Mouse (Mus musculus) limb, embryonic 10.5 days (tissue): ENCODE data around the gene Ankrd65. TPM values are rescaled to one million over a fixed set of nuclear protein-coding genes. Genes with fewer than 3 reads are reported as not detected.

Source experiments
- DNase-seq: peaks from one replicate; pipeline ENCODE4 v3.0.0-alpha.2; 2017; ENCODE audit warnings: low spot score
- H3K27ac ChIP-seq: fragments of 300-500 bp; sonication (generic); 2 replicates; pipeline ENCODE4 v1.5.1; 2016; ENCODE audit warnings: mild to moderate bottlenecking
- H3K27me3 ChIP-seq: fragments of 300-500 bp; sonication (generic); 2 replicates; pipeline ENCODE4 v1.6.1; 2016; ENCODE audit warnings: low read depth, mild to moderate bottlenecking; ENCODE audit not compliant: poor library complexity, severe bottlenecking
- H3K36me3 ChIP-seq: fragments of 300-500 bp; sonication (generic); 2 replicates; pipeline ENCODE4 v1.6.1; 2016; ENCODE audit warnings: mild to moderate bottlenecking, moderate library complexity
- H3K4me1 ChIP-seq: fragments of 300-500 bp; sonication (generic); 2 replicates; pipeline ENCODE4 v1.6.1; 2016
- H3K4me3 ChIP-seq: fragments of 300-500 bp; sonication (generic); 2 replicates; pipeline ENCODE4 v1.5.1; 2016; ENCODE audit warnings: mild to moderate bottlenecking, moderate library complexity
- H3K9me3 ChIP-seq: fragments of 300-500 bp; sonication (generic); replicated peaks from 2 replicates; pipeline ENCODE4 v1.6.1; 2016; ENCODE audit warnings: mild to moderate bottlenecking
- WGBS: fragments of 180-500 bp; shearing (Covaris S2); methylation state at CpG from one replicate; pipeline ENCODE4 v1.1.7; 2016; 5-methylcytosine and 5-hydroxymethylcytosine counted together
- polyA plus RNA-seq: library from polyadenylated mRNA; unstranded; fragments of >200 nt; fragmentation: Nextera tagmentation; extraction: Ambion mirVana; gene quantifications from 2 replicates; pipeline ENCODE4 v1.2.1, GENCODE M21; 2016

Ankrd65 gene
- polyA plus RNA-seq, 1 experiment from 2014 or later = not detected

DNA sequence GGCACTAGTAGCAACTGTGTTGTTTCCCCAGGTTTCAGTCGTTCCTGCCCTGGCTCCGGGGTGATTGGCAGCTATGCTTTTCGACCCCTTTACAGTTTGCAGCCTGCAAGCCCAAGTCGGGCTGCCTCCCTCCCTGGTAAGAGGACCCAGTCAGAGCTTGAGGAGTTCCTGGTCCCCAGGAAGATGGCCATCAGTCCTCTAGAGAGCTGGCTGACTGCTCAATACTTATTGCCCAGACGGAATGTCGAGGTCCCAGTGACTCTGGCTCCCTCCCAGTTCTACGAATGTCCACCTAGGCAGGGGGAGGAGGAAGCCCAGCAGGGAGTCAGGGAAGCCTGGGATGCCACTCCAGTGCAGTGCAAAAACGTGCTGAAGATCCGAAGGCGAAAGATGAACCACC, 42.1 kb downstream of the Ankrd65 start:
- peak overlapping the region; percentile 85 for H3K27ac ChIP-seq
- WGBS = 56% methylated on average over 10 of the region's 10 CpGs

DNA sequence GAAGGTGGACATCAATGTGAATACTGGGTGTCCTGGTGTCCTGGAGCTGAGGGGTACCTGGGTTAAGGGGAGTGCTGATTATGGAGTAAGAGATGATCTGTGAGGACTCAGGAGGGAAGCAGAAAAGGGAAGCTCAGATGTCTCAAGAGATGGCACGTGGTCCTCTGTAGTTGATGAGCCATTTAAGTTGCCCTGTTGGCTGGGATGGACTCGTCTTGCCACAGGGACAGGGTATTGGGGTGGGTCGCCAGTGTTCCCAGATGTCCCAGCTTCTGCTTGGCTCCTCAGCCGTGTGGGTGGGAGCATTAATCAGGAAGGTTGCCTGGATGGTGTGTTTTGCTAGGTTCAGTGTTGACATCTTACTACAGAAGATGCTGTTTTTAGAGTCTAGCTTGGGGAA, 43.0 kb downstream of the Ankrd65 start:
- peaks cover 27% of the 10 kb centered on the region for H3K36me3 ChIP-seq
- no peak overlapping the region for H3K27ac ChIP-seq
- H3K4me3 ChIP-seq = peak overlapping the region; percentile 81; the same call in 1 of the 2 replicates
- no peak for DNase-seq
- no peaks in the 10 kb centered on the region for H3K9me3 ChIP-seq
- peaks cover 34% of the 10 kb centered on the region for H3K4me1 ChIP-seq
- 91% methylated on average over 4 of the region's 4 CpGs for WGBS
- H3K27me3 ChIP-seq = no peaks in the 10 kb centered on the region

More for the DNA sequence above, 42.1 kb downstream of the Ankrd65 start:
- peak overlapping the region; percentile 81 for H3K4me3 ChIP-seq
- H3K36me3 ChIP-seq = peaks cover 36% of the 10 kb centered on the region
- H3K4me1 ChIP-seq = peaks cover 28% of the 10 kb centered on the region
- no peak for DNase-seq
- H3K9me3 ChIP-seq = no peaks in the 10 kb centered on the region
- H3K27me3 ChIP-seq = no peaks in the 10 kb centered on the region

DNA sequence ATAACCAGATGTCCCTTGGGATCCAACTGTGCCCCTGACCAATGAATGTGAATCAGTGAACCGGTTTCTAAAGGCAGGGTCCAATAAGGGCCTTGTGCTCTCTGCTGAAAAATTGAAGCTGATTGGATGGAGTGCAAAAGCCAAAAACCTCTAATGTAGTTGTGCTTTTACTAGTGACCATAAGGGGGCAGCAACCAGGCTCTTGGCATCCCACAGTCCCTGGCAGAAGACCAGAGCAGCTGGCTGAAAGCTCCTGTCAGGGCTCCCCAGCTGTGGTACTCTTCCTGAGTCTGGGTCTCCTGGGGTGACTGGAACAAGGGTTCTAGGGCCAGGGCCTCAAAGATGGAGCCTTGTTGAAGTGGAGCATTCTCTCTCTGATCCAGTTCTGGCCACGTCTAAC, 43.6 kb downstream of the Ankrd65 start:
- Histone ChIP-seq H3K4me3 (peak overlapping the region; percentile 14; the same call in 1 of the 2 replicates), H3K4me1 (peaks cover 38% of the 10 kb centered on the region), H3K27me3 (no peaks in the 10 kb centered on the region), H3K9me3 (no peaks in the 10 kb centered on the region), H3K27ac (no peak overlapping the region), H3K36me3 (peaks cover 23% of the 10 kb centered on the region)
- peak; percentile 69 for DNase-seq
- WGBS = 39% methylated on average over 2 of the region's 2 CpGs

DNA sequence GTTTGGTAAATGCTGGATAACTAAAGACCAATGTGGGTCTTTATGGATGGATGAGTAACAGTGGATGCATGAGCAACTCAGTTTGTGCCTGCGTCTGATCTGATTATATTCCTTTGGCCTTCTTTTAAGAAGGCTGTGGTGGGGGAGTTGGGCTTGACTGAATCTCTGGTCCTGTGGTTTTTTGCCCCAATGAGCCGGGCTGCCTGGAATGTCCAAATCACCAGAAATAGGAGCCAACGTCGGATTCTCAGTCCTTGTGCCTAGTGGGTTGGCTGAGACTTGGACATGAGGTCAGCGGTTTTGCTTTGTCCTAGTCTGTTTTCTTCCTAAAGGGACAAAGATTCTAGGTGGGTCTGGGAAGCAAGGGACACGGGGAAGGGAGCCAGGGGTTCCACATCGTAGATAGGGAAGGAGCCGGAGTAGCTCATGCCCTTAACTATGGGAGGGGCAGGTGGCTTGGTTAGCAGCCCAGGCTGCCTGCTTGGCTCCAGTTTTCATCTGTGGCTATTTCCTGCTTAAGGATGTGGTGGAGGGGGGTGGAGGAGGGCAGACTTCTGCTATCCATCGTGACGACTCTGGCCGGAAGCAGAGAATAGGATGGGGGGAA, 47.3 kb downstream of the Ankrd65 start:
- peaks cover 57% of the 10 kb centered on the region for H3K4me1 ChIP-seq
- no peaks in the 10 kb centered on the region for H3K9me3 ChIP-seq
- WGBS = 81% methylated on average over 11 of the region's 11 CpGs
- DNase-seq = no peak
- H3K27ac ChIP-seq = 0 out of 2 replicates have a peak overlapping the region, but pooled peaks have one; percentile 2
- H3K27me3 ChIP-seq = peaks cover 14% of the 10 kb centered on the region
- no peak overlapping the region for H3K4me3 ChIP-seq
- peaks cover 31% of the 10 kb centered on the region for H3K36me3 ChIP-seq

DNA sequence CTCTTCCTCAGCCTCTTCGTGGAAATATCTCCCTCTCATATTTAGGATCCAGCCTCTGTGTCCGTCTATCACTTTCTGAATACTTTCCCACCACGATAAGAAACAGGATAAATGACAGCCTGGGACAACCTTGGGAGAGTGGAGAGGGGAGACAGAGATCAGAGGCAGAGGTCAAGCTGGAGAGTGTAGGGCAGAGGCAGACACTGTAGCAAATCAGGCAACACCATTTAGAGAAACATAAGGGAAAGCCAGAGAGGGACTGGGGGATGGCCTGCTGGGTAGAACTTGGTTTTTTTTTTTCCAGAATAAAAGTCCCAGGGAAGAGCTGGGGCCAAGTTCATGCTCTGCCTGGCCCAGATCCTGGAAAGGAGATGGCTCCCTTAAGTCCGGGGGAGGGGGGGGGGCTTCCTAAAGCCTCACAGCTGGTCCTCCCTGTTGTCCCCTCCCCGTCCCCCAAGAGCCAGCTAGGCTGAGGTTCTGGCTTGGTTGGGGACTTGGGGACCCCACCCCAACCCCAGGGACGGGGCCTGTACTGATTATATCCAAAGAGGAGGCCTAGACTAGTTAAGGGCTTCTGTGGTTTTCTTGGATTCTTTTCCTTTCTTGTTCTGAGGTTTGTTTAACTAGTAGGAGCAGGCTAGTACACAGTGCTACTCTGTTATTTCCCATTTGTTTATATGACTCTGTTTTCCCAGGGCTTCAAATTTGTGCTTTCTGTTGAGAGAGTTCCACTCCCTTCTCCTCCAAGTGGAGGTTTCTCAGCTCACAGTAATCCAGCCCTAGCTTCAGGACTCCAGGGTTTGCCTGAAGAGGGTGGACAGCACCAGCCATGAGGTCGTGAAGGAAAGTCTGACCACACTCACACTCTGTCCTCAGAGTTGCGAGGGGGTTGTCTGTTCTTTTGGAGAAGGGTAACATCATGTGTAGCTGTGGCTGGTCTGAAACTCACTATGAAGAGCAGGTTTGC, 48.2 kb downstream of the Ankrd65 start:
- DNase-seq = no peak
- 55% methylated on average over 8 of the region's 8 CpGs for whole genome bisulfite sequencing
- peak overlapping the region; percentile 61 for H3K4me3 ChIP-seq

DNA sequence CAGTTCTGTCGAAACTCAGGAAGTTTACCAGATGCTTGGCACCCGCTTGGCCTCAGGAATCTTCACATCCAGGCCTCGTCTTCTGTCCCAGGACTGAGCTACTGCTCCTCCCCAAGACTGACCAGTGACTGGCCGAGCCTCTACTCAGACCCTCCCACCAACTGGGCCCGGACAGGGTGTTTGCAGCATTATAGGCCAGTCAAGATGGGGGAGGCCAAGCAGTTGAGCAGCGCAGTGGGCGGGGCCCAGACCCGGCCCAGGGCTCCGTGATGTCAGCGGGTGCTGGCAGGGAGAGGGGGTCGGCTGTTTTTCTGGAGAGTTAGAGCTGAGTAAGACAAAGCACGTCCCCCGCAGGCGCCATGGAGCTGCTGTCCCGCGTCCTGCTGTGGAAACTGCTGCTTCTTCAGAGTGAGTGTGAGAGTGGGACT, 49.3 kb downstream of the Ankrd65 start, which contains the start of gene Mxra8:
Gene Mxra8 (plus strand): TSS at position 198 of the 428 bp plus-strand sequence.
- peak within 1 kb of the TSS; percentile 83 for H3K27ac ChIP-seq
- peak; percentile 86 for DNase-seq
- H3K4me1 ChIP-seq = peaks cover 40% of the 10 kb centered on the region
- H3K27me3 ChIP-seq = peaks cover 17% of the 10 kb centered on the region
- WGBS = 2% methylated on average over 16 of the region's 16 CpGs
- H3K9me3 ChIP-seq = no peaks in the 10 kb centered on the region
- H3K36me3 ChIP-seq = peaks cover 32% of the 10 kb centered on the region
- H3K4me3 ChIP-seq = peak within 1 kb of the TSS; percentile 61

More for the DNA sequence above, 48.2 kb downstream of the Ankrd65 start:
- H3K27me3 ChIP-seq = peaks cover 17% of the 10 kb centered on the region
- H3K27ac ChIP-seq = peak overlapping the region; percentile 83
- peaks cover 31% of the 10 kb centered on the region for H3K36me3 ChIP-seq
- H3K9me3 ChIP-seq = no peaks in the 10 kb centered on the region
- peaks cover 47% of the 10 kb centered on the region for H3K4me1 ChIP-seq

DNA sequence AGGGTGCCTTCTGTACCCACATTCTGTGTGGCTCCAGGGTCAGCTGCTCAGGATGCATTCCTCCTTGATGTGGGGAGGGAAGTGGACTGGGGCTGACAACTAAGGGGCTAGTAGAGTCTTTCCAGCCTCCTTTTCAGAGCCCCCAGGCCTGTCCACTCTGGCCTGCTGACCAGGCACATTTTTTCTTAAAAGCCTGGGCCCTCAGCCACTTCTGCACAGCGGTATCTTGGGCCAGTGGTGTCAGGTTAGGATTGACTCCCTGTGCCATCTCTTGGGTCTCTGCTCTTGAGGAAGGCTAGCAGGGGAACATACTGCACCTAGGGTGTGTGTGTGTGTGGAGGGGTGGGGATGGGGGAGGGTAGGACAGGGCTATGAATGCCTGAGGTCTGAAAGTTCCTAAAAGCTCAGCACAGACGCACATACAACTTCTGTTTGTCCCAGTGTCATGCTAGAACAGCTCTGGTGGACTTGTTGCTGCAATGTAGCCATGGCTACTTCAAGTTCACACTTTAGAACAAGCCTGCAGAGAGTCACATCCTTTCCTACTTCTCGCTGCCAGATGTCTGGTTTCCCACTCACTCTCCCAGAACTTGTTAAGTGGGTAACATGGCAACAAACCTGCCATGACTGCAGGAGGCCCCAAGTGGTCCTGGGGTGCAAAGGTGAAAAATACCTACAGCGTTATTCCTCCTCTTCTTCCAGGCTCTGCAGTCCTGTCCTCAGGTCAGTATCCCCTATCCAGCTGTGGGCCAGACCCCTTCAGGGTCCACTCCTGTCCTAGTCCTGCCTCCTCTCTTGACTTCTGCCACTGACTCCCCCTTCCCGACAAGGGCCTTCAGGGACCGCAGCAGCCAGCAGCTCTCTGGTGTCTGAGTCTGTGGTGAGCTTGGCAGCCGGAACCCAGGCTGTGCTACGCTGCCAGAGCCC, 50.1 kb downstream of the Ankrd65 start:
- Histone ChIP-seq H3K4me1 (peaks cover 40% of the 10 kb centered on the region), H3K9me3 (no peaks in the 10 kb centered on the region), H3K36me3 (peaks cover 30% of the 10 kb centered on the region), H3K27me3 (peaks cover 17% of the 10 kb centered on the region), H3K4me3 (peak overlapping the region; percentile 61), H3K27ac (peak overlapping the region; percentile 83)
- WGBS = 5% methylated on average over 8 of the region's 8 CpGs
- no peak for DNase-seq

DNA sequence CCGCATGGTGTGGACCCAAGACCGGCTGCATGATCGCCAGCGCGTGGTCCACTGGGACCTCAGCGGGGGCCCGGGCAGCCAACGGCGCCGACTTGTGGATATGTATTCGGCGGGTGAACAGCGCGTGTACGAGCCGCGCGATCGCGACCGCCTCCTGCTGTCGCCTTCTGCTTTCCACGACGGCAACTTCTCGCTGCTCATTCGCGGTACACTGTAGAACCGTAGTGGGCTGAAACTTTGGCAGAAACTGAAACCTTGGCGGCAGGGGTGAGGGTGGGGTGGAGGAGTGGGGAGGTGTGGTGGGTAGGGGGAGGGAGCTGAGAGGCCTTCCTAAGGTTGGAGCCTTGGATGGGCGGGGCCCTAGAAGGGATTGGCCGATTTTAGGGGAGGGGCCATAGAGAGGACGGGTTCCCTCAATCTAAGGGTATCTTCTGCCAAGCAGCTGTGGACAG, 50.8 kb downstream of the Ankrd65 start:
- Histone ChIP-seq H3K36me3 (peaks cover 30% of the 10 kb centered on the region), H3K27ac (peak overlapping the region; percentile 83), H3K27me3 (peaks cover 17% of the 10 kb centered on the region), H3K4me3 (peak overlapping the region; percentile 61), H3K4me1 (peaks cover 40% of the 10 kb centered on the region), H3K9me3 (no peaks in the 10 kb centered on the region)
- DNase-seq = peak; percentile 65
- under 1% methylated on average over 32 of the region's 32 CpGs for WGBS

DNA sequence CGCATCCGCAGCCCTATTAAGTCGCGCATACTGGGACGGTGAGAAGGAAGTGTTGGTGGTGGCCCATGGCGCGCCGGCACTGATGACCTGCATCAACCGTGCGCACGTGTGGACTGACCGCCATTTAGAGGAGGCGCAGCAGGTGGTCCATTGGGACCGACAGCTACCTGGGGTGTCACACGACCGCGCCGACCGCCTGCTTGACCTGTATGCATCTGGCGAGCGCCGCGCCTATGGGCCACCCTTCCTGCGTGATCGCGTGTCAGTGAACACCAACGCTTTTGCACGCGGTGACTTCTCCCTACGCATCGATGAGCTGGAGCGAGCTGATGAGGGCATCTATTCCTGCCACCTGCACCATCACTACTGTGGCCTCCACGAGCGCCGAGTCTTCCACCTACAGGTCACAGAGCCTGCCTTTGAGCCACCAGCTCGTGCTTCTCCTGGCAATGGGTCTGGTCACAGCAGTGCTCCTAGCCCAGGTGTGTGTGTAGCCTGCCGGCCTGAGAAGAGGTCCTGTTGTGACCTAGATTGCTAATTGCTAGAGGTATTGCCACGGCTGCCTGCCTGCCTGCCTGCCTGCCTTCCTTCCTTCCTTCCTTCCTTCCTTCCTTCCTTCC, 51.5 kb downstream of the Ankrd65 start:
- Histone ChIP-seq H3K27me3 (peaks cover 17% of the 10 kb centered on the region), H3K27ac (no peak overlapping the region; the same call in 1 of the 2 replicates), H3K4me1 (peaks cover 44% of the 10 kb centered on the region), H3K9me3 (no peaks in the 10 kb centered on the region), H3K36me3 (peaks cover 30% of the 10 kb centered on the region), H3K4me3 (peak overlapping the region; percentile 61)
- 34% methylated on average over 38 of the region's 38 CpGs for WGBS
- no peak for DNase-seq

DNA sequence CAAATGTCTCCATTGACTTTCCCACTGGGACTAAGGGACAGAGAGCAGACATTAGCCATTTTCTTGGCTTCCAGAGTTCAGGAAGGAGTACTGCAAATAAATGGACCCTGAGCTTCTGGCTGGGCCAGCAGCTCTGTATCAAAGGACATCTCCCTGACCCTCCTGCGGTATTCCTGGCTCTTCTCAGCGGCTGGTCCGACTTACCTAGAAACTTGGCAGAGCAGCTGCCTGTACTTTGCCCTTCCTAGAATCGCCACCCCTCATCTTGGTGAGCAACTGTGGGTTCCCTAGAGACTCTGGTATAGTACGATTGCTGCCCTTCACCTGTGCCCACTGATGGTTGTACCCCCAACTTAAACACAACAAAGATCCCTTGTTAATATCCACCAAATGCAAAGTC, 53.0 kb downstream of the Ankrd65 start:
- DNase-seq = no peak
- 94% methylated on average over 5 of the region's 5 CpGs for WGBS
- H3K36me3 ChIP-seq = peaks cover 30% of the 10 kb centered on the region
- H3K27ac ChIP-seq = no peak overlapping the region
- peaks cover 49% of the 10 kb centered on the region for H3K4me1 ChIP-seq
- H3K4me3 ChIP-seq = no peak overlapping the region
- H3K9me3 ChIP-seq = no peaks in the 10 kb centered on the region
- H3K27me3 ChIP-seq = peaks cover 17% of the 10 kb centered on the region

DNA sequence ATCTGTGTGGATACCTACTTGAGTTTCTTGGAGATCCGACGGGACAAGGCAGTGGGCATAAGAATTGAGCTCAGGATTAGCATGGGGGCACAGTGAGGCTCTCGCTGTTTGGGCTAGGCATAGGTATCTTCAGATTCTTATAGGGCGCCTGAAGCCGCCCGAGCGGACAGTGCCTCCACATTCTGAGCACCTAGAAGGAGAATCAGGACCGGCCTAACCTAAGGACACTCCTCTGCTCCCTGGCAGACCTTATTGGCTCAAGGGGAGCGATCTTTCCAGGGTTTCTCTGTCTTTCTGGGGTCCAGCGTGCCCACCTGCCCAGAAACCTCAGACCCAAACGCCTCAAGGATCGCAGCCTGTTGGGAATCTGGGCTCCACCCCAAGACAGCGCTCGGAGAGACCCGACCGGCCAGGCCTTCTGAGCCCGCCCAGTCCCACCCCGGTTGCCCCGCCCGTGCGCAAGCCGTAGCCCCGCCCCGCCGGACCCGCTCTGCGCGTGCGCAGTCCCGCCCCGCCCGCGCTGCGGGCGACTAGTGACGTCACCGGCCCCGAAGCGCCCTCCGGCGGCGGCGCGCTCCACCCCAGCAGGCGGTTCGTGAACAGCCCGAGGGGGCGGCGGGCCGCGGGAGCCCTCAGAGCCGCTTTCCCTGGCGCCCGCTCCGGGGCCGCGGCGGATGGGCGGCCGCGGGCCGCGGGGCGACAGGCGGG, 56.8 kb downstream of the Ankrd65 start, which contains the start of gene Dvl1:
Gene Dvl1 (plus strand): TSS at position 532 of the 708 bp plus-strand sequence.
- WGBS = 4% methylated on average over 64 of the region's 65 CpGs
- Histone ChIP-seq H3K9me3 (no peaks in the 10 kb centered on the region), H3K4me3 (peak within 1 kb of the TSS; percentile 82), H3K36me3 (peaks cover 22% of the 10 kb centered on the region), H3K27me3 (peaks cover 5% of the 10 kb centered on the region; the same call in 1 of the 2 replicates), H3K4me1 (peaks cover 24% of the 10 kb centered on the region), H3K27ac (peak within 1 kb of the TSS; percentile 89)
- peak; percentile 98 for DNase-seq
